Mouse (Mus musculus): ENCODE results near the gene Ttc3. TPM values are rescaled to one million over a fixed set of nuclear protein-coding genes. Genes with fewer than 3 reads are reported as not detected.

Gene Ttc3
- 204 and 213 TPM in 2 replicates for polyA plus RNA-seq (2014; fragmentation: Nextera tagmentation; extraction: Ambion mirVana)

DNA sequence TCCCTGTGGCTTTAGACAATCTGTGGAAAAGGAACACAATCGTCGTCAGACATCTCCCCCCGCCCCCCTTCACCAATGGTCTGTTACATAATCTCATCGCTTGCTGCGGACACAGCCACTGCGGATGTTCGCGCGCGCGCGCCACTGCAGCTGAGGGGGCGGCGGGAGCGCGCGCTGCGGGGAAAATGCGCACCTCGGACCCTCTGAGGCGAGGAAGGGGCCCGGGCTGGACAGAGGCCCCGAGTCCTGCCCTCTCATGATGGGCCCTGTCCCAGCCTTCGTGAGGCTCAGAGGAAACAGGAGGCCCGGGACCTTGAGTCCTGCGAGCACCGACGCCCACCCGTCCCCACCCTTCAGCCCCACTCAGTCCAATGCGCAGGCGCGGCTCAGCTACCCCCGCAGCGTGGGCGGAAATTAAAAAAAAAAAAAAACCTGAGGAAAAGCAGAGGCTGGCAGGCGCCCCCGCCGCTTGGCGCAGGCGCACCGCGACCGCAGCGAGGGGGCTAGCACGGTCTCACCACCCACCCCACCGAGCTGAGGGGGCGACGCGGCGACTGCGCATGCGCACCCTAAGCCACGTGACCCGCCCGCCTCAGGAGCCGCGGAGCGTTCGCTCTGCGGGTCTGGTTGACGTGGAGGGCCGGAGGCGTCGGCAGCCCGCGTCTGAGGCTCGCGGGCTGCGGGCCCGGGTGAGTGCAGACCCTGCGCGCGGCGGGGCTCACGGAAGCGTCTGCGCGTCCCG lies at the start of gene Ttc3:
Gene Ttc3, plus strand, starts transcription at position 446 of the 742 bp plus-strand sequence.
- Histone ChIP-seq H3K9me3 (replicated peaks; ENCODE audit: control insufficient read depth, low read length) (no peaks in the 10 kb centered on the region), H3K36me3 (ENCODE audit: control insufficient read depth, insufficient read depth, low read length) (no peaks in the 10 kb centered on the region), H3K9ac (ENCODE audit: low read depth, low read length) (peak within 1 kb of the TSS; percentile 95), H3K27me3 (ENCODE audit: control insufficient read depth, insufficient read depth, low read length) (no peaks in the 10 kb centered on the region), H3K4me2 (peak within 1 kb of the TSS; percentile 70), H3K4me1 (ENCODE audit: control insufficient read depth, insufficient read depth, low read length) (peaks cover 14% of the 10 kb centered on the region), H3K27ac (ENCODE audit: low read depth, low read length) (peak within 1 kb of the TSS; percentile 98), H3K4me3 (ENCODE audit: low read depth, low read length) (peak within 1 kb of the TSS; percentile 93)
- ATAC-seq (replicated peaks; ENCODE audit: insufficient number of reproducible peaks, low FRiP score, low TSS enrichment): peak; percentile 86
- WGBS (ENCODE audit: insufficient replicate concordance): under 1% methylated on average over 75 of the region's 79 CpGs

DNA sequence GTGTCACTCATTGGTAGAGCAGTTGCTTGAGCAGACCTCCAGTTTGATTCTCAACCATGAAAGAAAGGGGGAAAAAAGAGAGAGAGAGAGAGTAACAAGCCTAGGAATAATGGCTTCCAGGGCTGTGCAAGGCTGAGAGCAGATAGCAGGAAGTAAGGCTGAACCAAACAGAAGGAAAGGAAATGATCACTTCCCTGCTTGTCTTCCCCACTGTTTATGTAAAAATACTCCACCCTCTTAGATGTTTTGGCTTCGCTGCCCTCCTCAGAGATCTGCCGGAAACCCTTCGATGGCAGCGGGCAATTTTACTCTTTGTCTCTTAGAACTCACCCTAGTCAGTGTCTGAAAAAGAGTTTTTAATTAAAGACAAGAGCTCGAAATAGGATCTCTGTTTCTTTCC lies 46.7 kb upstream of the Ttc3 start:
- Histone ChIP-seq H3K27me3 (ENCODE audit: control insufficient read depth, insufficient read depth, low read length) (peaks cover 9% of the 10 kb centered on the region), H3K4me2 (no peak overlapping the region), H3K4me3 (ENCODE audit: low read depth, low read length) (no peak overlapping the region), H3K27ac (ENCODE audit: low read depth, low read length) (0 out of 2 replicates have a peak overlapping the region, but pooled peaks have one; percentile 10), H3K9ac (ENCODE audit: low read depth, low read length) (no peak overlapping the region), H3K36me3 (ENCODE audit: control insufficient read depth, insufficient read depth, low read length) (no peaks in the 10 kb centered on the region), H3K4me1 (ENCODE audit: control insufficient read depth, insufficient read depth, low read length) (no peaks in the 10 kb centered on the region; the same call in 1 of the 2 replicates), H3K9me3 (replicated peaks; ENCODE audit: control insufficient read depth, low read length) (no peaks in the 10 kb centered on the region)
- WGBS (ENCODE audit: insufficient replicate concordance): 51% methylated on average over 5 of the region's 5 CpGs
- no peak for ATAC-seq (replicated peaks; ENCODE audit: insufficient number of reproducible peaks, low FRiP score, low TSS enrichment)

DNA sequence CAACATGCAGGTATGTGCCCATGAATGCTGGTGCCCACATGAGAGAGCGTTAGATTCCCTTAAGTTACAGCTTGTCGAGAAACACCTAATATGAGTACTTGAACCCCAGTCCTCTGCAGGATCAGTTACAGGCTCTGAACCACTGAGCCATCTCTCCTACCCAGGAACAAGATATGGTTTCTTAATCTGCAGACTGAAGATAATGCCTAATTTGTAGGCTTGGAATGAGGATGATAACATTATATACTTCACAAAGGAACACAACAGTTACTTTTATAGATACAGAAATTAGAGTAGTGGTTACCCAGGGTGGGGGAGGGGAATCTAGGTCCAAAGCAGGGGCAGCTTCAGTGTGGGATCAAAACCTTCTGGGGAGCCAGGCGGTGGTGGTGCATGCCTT lies 44.4 kb upstream of the Ttc3 start:
- Histone ChIP-seq H3K4me1 (ENCODE audit: control insufficient read depth, insufficient read depth, low read length) (no peaks in the 10 kb centered on the region; the same call in 1 of the 2 replicates), H3K9me3 (replicated peaks; ENCODE audit: control insufficient read depth, low read length) (no peaks in the 10 kb centered on the region), H3K36me3 (ENCODE audit: control insufficient read depth, insufficient read depth, low read length) (no peaks in the 10 kb centered on the region), H3K4me3 (ENCODE audit: low read depth, low read length) (no peak overlapping the region), H3K27me3 (ENCODE audit: control insufficient read depth, insufficient read depth, low read length) (peaks cover 13% of the 10 kb centered on the region), H3K9ac (ENCODE audit: low read depth, low read length) (no peak overlapping the region), H3K4me2 (no peak overlapping the region), H3K27ac (ENCODE audit: low read depth, low read length) (no peak overlapping the region)
- no peak for ATAC-seq (replicated peaks; ENCODE audit: insufficient number of reproducible peaks, low FRiP score, low TSS enrichment)
- 86% methylated on average over 3 of the region's 3 CpGs for WGBS (ENCODE audit: insufficient replicate concordance)

DNA sequence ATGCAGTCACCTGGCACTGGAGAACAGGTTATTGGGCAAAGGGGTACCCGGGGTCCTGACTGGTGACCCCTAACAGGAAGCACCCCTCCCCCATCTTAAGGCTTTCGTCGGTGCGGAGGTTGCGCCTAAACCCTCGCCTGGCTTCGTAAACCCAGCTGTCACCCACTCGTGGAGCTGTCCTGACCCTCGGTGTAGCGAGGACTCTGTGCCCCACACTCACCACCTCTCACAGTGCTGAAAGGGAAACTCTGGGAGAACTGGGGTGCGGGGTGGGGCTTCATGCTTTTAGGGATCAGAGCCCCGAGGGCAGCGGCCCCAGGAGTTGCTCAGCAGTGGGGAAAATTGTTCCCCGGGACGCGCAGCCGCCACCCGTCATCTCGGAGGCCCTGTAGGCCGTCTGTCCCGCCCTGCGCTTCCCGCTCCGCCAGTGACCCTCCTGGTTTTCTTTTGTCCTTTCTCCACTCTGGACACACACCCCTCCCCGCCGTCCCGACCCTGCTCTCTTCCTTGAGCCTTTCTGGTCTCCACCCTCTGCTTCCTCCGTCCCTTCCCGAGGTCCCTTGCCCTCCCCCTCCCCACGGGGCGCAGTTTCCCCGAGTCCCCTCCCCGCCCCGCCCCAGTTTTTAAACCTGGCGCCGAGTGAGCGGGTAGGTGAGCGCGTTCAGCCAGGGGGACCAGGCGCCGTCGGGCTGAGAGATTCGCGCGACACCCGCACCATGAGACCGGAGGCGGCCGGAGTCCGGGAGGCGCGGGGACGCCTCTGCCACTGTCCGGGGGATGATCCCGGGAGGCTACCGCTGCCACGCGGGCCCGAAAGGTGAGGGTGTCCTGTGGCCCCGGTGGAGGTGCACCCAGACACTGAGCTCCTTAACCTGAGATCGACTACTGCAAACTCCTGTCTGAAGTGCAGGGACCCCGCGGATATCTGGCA lies 42.4 kb upstream of the Ttc3 start, which contains the start of gene Ripply3:
Gene Ripply3, plus strand, starts transcription at position 640 of the 931 bp plus-strand sequence.
- Histone ChIP-seq H3K4me2 (peak within 1 kb of the TSS; percentile 94), H3K36me3 (ENCODE audit: control insufficient read depth, insufficient read depth, low read length) (no peaks in the 10 kb centered on the region), H3K9me3 (replicated peaks; ENCODE audit: control insufficient read depth, low read length) (no peaks in the 10 kb centered on the region), H3K4me1 (ENCODE audit: control insufficient read depth, insufficient read depth, low read length) (no peaks in the 10 kb centered on the region; the same call in 1 of the 2 replicates), H3K27ac (ENCODE audit: low read depth, low read length) (no peak within 1 kb of the TSS; the same call in 1 of the 2 replicates), H3K27me3 (ENCODE audit: control insufficient read depth, insufficient read depth, low read length) (peaks cover 13% of the 10 kb centered on the region), H3K4me3 (ENCODE audit: low read depth, low read length) (peak within 1 kb of the TSS; percentile 57), H3K9ac (ENCODE audit: low read depth, low read length) (peak within 1 kb of the TSS; percentile 72)
- WGBS (ENCODE audit: insufficient replicate concordance): 1% methylated on average over 63 of the region's 63 CpGs
- ATAC-seq (replicated peaks; ENCODE audit: insufficient number of reproducible peaks, low FRiP score, low TSS enrichment): peak; percentile 65

DNA sequence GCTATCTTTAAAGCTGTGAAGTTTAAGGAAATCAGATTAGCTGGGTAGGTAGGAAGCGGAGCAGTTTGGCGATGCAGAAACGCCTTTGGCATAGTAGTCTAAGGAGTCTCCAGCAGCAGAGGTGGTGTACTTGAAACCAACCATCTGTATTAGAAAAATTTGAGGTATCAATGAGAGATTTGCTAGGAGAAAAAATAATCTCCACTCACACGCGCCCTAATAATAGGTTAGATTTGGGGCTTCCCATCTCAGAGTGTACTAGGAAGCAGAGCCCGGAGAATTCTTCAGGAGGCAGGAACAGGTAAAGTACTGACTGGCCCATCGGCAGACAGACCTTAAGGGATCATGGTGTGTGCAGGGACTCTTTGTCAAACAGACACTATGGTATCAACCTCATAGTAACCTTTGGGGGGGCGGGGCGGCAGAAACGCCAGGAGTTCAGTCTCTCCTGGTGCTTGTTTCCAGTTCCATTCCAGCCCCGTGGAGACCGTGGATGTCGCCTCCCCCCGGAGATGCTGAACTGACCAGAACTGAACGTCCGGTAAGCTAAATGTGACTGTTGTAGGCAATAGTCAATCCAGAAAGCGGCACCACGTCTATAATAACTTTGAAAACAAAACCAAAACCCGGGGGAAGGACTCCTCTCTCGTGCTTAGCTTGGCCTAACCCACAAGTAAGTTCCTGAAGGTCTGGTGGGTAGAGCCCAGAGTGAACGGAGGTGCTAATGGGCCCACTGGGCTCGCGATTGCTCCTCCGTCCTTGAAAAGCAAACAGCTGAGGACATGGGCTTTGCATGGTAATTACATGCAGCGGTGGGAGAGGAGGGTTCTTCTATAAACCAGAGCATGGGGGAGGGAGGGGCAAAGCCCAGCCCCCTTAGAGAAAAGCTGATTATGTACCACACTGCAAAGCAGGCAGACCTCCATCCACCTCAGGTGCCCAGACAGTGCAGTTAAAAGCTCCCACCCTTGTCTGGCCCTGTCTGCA lies 41.2 kb upstream of the Ttc3 start:
- H3K4me2 ChIP-seq: peak overlapping the region; percentile 94
- no peak overlapping the region for H3K27ac ChIP-seq (ENCODE audit: low read depth, low read length)

DNA sequence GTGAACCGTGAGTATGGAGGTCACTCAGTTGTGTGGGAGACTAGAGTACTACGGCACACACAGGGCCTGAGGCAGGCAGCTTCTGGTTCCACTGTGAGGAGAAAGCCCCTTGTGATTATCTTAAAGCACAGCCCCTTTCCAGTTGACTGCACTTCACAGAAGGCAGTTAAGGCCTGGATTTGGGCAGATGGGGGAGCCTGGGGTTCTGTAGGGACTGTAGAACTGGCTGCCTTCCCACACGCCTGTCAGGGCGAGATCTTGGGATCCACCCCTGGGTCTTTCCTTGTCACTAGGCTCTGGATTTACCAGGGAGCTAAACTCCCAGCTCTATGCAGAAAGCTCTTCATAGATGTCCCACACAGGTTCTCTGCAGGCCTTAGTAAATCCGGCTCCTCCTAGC lies 40.0 kb upstream of the Ttc3 start:
- no peak for ATAC-seq (replicated peaks; ENCODE audit: insufficient number of reproducible peaks, low FRiP score, low TSS enrichment)
- WGBS (ENCODE audit: insufficient replicate concordance): 79% methylated on average over 5 of the region's 5 CpGs
- Histone ChIP-seq H3K9ac (ENCODE audit: low read depth, low read length) (no peak overlapping the region), H3K4me3 (ENCODE audit: low read depth, low read length) (no peak overlapping the region), H3K27ac (ENCODE audit: low read depth, low read length) (no peak overlapping the region), H3K4me2 (no peak overlapping the region), H3K4me1 (ENCODE audit: control insufficient read depth, insufficient read depth, low read length) (no peaks in the 10 kb centered on the region; the same call in 1 of the 2 replicates), H3K27me3 (ENCODE audit: control insufficient read depth, insufficient read depth, low read length) (peaks cover 13% of the 10 kb centered on the region), H3K9me3 (replicated peaks; ENCODE audit: control insufficient read depth, low read length) (no peaks in the 10 kb centered on the region), H3K36me3 (ENCODE audit: control insufficient read depth, insufficient read depth, low read length) (no peaks in the 10 kb centered on the region)

More for the DNA sequence above, 41.2 kb upstream of the Ttc3 start:
- Histone ChIP-seq H3K4me3 (ENCODE audit: low read depth, low read length) (peak overlapping the region; percentile 57), H3K9me3 (replicated peaks; ENCODE audit: control insufficient read depth, low read length) (no peaks in the 10 kb centered on the region), H3K9ac (ENCODE audit: low read depth, low read length) (peak overlapping the region; percentile 72; the same call in 1 of the 2 replicates), H3K36me3 (ENCODE audit: control insufficient read depth, insufficient read depth, low read length) (no peaks in the 10 kb centered on the region), H3K4me1 (ENCODE audit: control insufficient read depth, insufficient read depth, low read length) (no peaks in the 10 kb centered on the region; the same call in 1 of the 2 replicates), H3K27me3 (ENCODE audit: control insufficient read depth, insufficient read depth, low read length) (peaks cover 13% of the 10 kb centered on the region)
- 12% methylated on average over 25 of the region's 25 CpGs for WGBS (ENCODE audit: insufficient replicate concordance)
- no peak for ATAC-seq (replicated peaks; ENCODE audit: insufficient number of reproducible peaks, low FRiP score, low TSS enrichment)

DNA sequence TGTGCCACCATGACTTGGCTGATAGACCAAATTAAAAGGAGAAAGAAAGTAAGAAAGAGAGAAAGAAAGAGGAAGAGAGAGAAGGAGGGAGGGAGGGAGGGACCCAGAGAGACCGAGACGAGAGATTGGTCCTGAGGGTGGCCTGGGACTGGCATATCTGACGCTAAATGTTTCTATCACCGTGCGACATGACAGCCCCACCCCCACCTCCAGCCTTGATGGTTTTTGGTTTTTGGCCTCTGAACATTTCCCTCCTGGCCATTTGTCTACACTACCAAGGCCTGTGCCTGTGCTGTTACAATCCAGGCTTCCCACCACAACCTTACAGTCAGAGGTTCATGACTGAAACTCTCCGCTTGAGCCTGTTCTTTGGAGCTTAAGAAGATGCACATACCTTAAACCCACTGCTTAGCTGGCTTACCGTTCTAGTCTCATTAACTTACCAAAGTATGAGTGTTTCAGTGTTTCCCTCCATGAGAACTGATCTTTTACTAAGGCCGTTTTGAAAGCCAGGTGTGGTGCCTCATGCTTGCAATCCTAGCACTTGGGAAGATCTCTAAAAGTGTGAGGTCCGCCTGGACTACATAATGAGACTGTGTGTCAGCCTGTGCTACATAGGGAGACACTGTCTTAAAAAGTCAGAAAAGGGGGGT lies 39.1 kb upstream of the Ttc3 start:
- no peak overlapping the region for H3K27ac ChIP-seq (ENCODE audit: low read depth, low read length)
- no peak for ATAC-seq (replicated peaks; ENCODE audit: insufficient number of reproducible peaks, low FRiP score, low TSS enrichment)
- no peaks in the 10 kb centered on the region for H3K36me3 ChIP-seq (ENCODE audit: control insufficient read depth, insufficient read depth, low read length)
- WGBS (ENCODE audit: insufficient replicate concordance): 72% methylated on average over 9 of the region's 9 CpGs
- no peaks in the 10 kb centered on the region for H3K9me3 ChIP-seq (replicated peaks; ENCODE audit: control insufficient read depth, low read length)
- H3K4me1 ChIP-seq (ENCODE audit: control insufficient read depth, insufficient read depth, low read length): no peaks in the 10 kb centered on the region; the same call in 1 of the 2 replicates
- no peak overlapping the region for H3K4me3 ChIP-seq (ENCODE audit: low read depth, low read length)
- H3K4me2 ChIP-seq: no peak overlapping the region
- no peak overlapping the region for H3K9ac ChIP-seq (ENCODE audit: low read depth, low read length)
- peaks cover 13% of the 10 kb centered on the region for H3K27me3 ChIP-seq (ENCODE audit: control insufficient read depth, insufficient read depth, low read length)
